In genomic region chr16:44063025-44063894, GRCm38 (mm10) we compare ENCODE assay signal across 8 mouse cellular contexts. TPM values are rescaled to one million over a fixed set of nuclear protein-coding genes. Genes with fewer than 3 reads are reported as not detected.
DNase-seq lines count a peak whose midpoint lies in the region; ATAC-seq lines count a peak whose summit lies in the region.

Gene Gramd1c, minus strand, starts transcription at chr16:44063345.

- H3K9me3 ChIP-seq in hindbrain, embryonic 15.5 days, result no peaks in the 10 kb centered on the region

- H3K27me3 ChIP-seq in hindbrain, embryonic 15.5 days, result no peaks in the 10 kb centered on the region

- H3K4me2 ChIP-seq in hindbrain, embryonic 15.5 days, result peak within 1 kb of the TSS; percentile 75

- 5% methylated on average over 45 of the region's 45 CpGs for WGBS in hindbrain, embryonic 15.5 days

- peak within 1 kb of the TSS; percentile 59 for H3K9ac ChIP-seq in hindbrain, embryonic 15.5 days

- H3K27ac ChIP-seq in hindbrain, embryonic 15.5 days (replicated peaks), result peak within 1 kb of the TSS; percentile 81

- DNase-seq in adrenal gland, adult (ENCODE audit: inconsistent age in 2 of 2, low spot score in 1 of 2), result peak; percentile 60 to 84
- peak; percentile 46 to 67 for DNase-seq in cerebellum, postnatal 4 days (ENCODE audit: low spot score in 2 of 2)
- peak; percentile 44 for DNase-seq in gastrocnemius, adult 18-20 months (ENCODE audit: low spot score)
- peak; percentile 39 to 59 for DNase-seq in left cerebral cortex, adult 18-20 months (ENCODE audit: low spot score in 2 of 2)
- DNase-seq in lung, postnatal 36 days, result peak; percentile 69
- peak; percentile 89 for DNase-seq in retina, postnatal 1 day
- DNase-seq in urinary bladder, postnatal 14 days (ENCODE audit: low spot score), result peak; percentile 66

- no peaks in the 10 kb centered on the region for H3K36me3 ChIP-seq in hindbrain, embryonic 15.5 days

- H3K4me1 ChIP-seq in hindbrain, embryonic 15.5 days (replicated peaks), result 0 out of 2 replicates have a peak, but pooled peaks cover 10% of the 10 kb centered on the region

- peak; percentile 94 for ATAC-seq in hindbrain, embryonic 15.5 days (ENCODE audit: low FRiP score, low read depth)

- H3K4me3 ChIP-seq in hindbrain, embryonic 15.5 days, result peak within 1 kb of the TSS; percentile 58

RNA-seq across cellular contexts. Expression of gene Gramd1c, which starts in this region (rescaled TPM):
- total RNA-seq in gastrocnemius, adult 18-20 months (2021), result under 1 TPM; 0.25 to 0.26 TPM
- 3.4 and 3.5 TPM in 2 replicates for polyA plus RNA-seq in hindbrain, embryonic 15.5 days (2015; fragmentation: Nextera tagmentation; extraction: Ambion mirVana)
- 1 to 10 TPM; 1.3 to 1.5 TPM for total RNA-seq in left cerebral cortex, adult 18-20 months (2021)

Comparison
In these comparisons a context has a peak if more than half of its experiments do, and no peak if none do; other contexts are left out.
1. Peak in every context shown above with its lines: DNase-seq, ATAC-seq, H3K4me3 ChIP-seq and H3K27ac ChIP-seq.
2. Peak in DNase-seq in gastrocnemius, adult 18-20 months; RNA of the gene not detected or under 1 TPM.